Mouse (Mus musculus): ENCODE results near the gene Pitpnc1.

The Pitpnc1 gene

GRCm38 (mm10) chr11:107405606-107406333, 64.7 kb downstream of the Pitpnc1 start:
- DNase-seq (ENCODE audit: low spot score): no peak

GRCm38 (mm10) chr11:107403309-107403708, 67.2 kb downstream of the Pitpnc1 start:
- DNase-seq (ENCODE audit: low spot score): no peak

- no peak for DNase-seq (ENCODE audit: low spot score)
Measured at GRCm38 (mm10) chr11:107401839-107402590, 68.5 kb downstream of the Pitpnc1 start.

- DNase-seq (ENCODE audit: low spot score): no peak
Measured at GRCm38 (mm10) chr11:107400826-107401225, 69.7 kb downstream of the Pitpnc1 start.

- no peak for DNase-seq (ENCODE audit: low spot score)
Measured at GRCm38 (mm10) chr11:107400005-107400404, 70.5 kb downstream of the Pitpnc1 start.

- no peak for DNase-seq (ENCODE audit: low spot score)
Measured at GRCm38 (mm10) chr11:107397326-107397998, 73.0 kb downstream of the Pitpnc1 start.

GRCm38 (mm10) chr11:107394245-107394644, 76.3 kb downstream of the Pitpnc1 start:
- no peak for DNase-seq (ENCODE audit: low spot score)

- DNase-seq (ENCODE audit: low spot score): no peak
Measured at GRCm38 (mm10) chr11:107393828-107394165, 76.7 kb downstream of the Pitpnc1 start.

GRCm38 (mm10) chr11:107393154-107393827, 77.2 kb downstream of the Pitpnc1 start:
- DNase-seq (ENCODE audit: low spot score): no peak

GRCm38 (mm10) chr11:107390540-107390939, 80.0 kb downstream of the Pitpnc1 start:
- DNase-seq (ENCODE audit: low spot score): no peak

GRCm38 (mm10) chr11:107390001-107390400, 80.5 kb downstream of the Pitpnc1 start:
- no peak for DNase-seq (ENCODE audit: low spot score)

- DNase-seq (ENCODE audit: low spot score): no peak
Measured at GRCm38 (mm10) chr11:107386481-107386880, 84.0 kb downstream of the Pitpnc1 start.

GRCm38 (mm10) chr11:107385306-107385705, 85.2 kb downstream of the Pitpnc1 start:
- peak; percentile 40 for DNase-seq (ENCODE audit: low spot score)

- no peak for DNase-seq (ENCODE audit: low spot score)
Measured at GRCm38 (mm10) chr11:107383985-107384384, 86.5 kb downstream of the Pitpnc1 start.

- no peak for DNase-seq (ENCODE audit: low spot score)
Measured at GRCm38 (mm10) chr11:107379965-107380364, 90.5 kb downstream of the Pitpnc1 start.

GRCm38 (mm10) chr11:107379089-107379845, 91.2 kb downstream of the Pitpnc1 start:
- no peak for DNase-seq (ENCODE audit: low spot score)

GRCm38 (mm10) chr11:107377326-107377725, 93.2 kb downstream of the Pitpnc1 start:
- no peak for DNase-seq (ENCODE audit: low spot score)

GRCm38 (mm10) chr11:107376272-107376671, 94.2 kb downstream of the Pitpnc1 start:
- peak; percentile 44 for DNase-seq (ENCODE audit: low spot score)

- DNase-seq (ENCODE audit: low spot score): no peak
Measured at GRCm38 (mm10) chr11:107375816-107376215, 94.7 kb downstream of the Pitpnc1 start.

- DNase-seq (ENCODE audit: low spot score): no peak
Measured at GRCm38 (mm10) chr11:107373569-107373968, 96.9 kb downstream of the Pitpnc1 start.

GRCm38 (mm10) chr11:107373154-107373553, 97.3 kb downstream of the Pitpnc1 start:
- no peak for DNase-seq (ENCODE audit: low spot score)

- DNase-seq (ENCODE audit: low spot score): no peak
Measured at GRCm38 (mm10) chr11:107372688-107373087, 97.8 kb downstream of the Pitpnc1 start.

Data from embryo, embryonic 10 days (tissue).